Mouse (Mus musculus): ENCODE results near the gene Osbpl8. TPM values are rescaled to one million over a fixed set of nuclear protein-coding genes. Genes with fewer than 3 reads are reported as not detected.
"Not testable (repeated sequence)": the region's sequence is repeated elsewhere in the genome, so short reads cannot be mapped to it uniquely, and the experiment has no call there.

Gene Osbpl8
- polyA plus RNA-seq, 1 experiment from 2014 or later = 7.1 TPM

GRCm38 (mm10) chr10:111128493-111128892 is 36.1 kb upstream of the Osbpl8 start:
- 66% methylated on average over 3 of the region's 3 CpGs for WGBS
- Histone ChIP-seq H3K27ac (ENCODE audit: low read length) (no peak overlapping the region), H3K9me3 (ENCODE audit: low read length) (no peaks in the 10 kb centered on the region), H3K36me3 (ENCODE audit: insufficient read depth, low read length) (no peaks in the 10 kb centered on the region), H3K27me3 (ENCODE audit: insufficient read depth, low read length) (no peaks in the 10 kb centered on the region), H3K4me1 (ENCODE audit: insufficient read depth, low read length) (no peaks in the 10 kb centered on the region), H3K4me3 (ENCODE audit: low read length) (no peak overlapping the region), H3K9ac (replicated peaks; ENCODE audit: low read length) (no peak overlapping the region), H3K4me2 (replicated peaks; ENCODE audit: low read depth, low read length) (no peak overlapping the region)
- ATAC-seq (ENCODE audit: low FRiP score, low TSS enrichment) = no peak

GRCm38 (mm10) chr10:111129867-111130620 is 34.5 kb upstream of the Osbpl8 start:
- no peaks in the 10 kb centered on the region for H3K9me3 ChIP-seq (ENCODE audit: low read length)
- 73% methylated on average over 15 of the region's 15 CpGs for WGBS
- H3K27me3 ChIP-seq (ENCODE audit: insufficient read depth, low read length) = no peaks in the 10 kb centered on the region
- H3K4me3 ChIP-seq (ENCODE audit: low read length) = no peak overlapping the region
- no peaks in the 10 kb centered on the region for H3K4me1 ChIP-seq (ENCODE audit: insufficient read depth, low read length)
- no peak overlapping the region for H3K4me2 ChIP-seq (replicated peaks; ENCODE audit: low read depth, low read length)
- H3K36me3 ChIP-seq (ENCODE audit: insufficient read depth, low read length) = no peaks in the 10 kb centered on the region
- ATAC-seq (ENCODE audit: low FRiP score, low TSS enrichment) = no peak
- H3K9ac ChIP-seq (replicated peaks; ENCODE audit: low read length) = no peak overlapping the region
- no peak overlapping the region for H3K27ac ChIP-seq (ENCODE audit: low read length)

GRCm38 (mm10) chr10:111130872-111131271 is 33.7 kb upstream of the Osbpl8 start:
- Histone ChIP-seq H3K4me2 (replicated peaks; ENCODE audit: low read depth, low read length) (no peak overlapping the region), H3K27ac (ENCODE audit: low read length) (no peak overlapping the region), H3K4me1 (ENCODE audit: insufficient read depth, low read length) (no peaks in the 10 kb centered on the region), H3K9me3 (ENCODE audit: low read length) (no peaks in the 10 kb centered on the region), H3K4me3 (ENCODE audit: low read length) (no peak overlapping the region), H3K27me3 (ENCODE audit: insufficient read depth, low read length) (no peaks in the 10 kb centered on the region), H3K36me3 (ENCODE audit: insufficient read depth, low read length) (no peaks in the 10 kb centered on the region), H3K9ac (replicated peaks; ENCODE audit: low read length) (no peak overlapping the region)
- peak; percentile 60 for ATAC-seq (ENCODE audit: low FRiP score, low TSS enrichment)
- WGBS = 45% methylated on average over 3 of the region's 3 CpGs

- Histone ChIP-seq H3K9me3 (ENCODE audit: low read length) (no peaks in the 10 kb centered on the region), H3K27me3 (ENCODE audit: insufficient read depth, low read length) (no peaks in the 10 kb centered on the region), H3K4me1 (ENCODE audit: insufficient read depth, low read length) (no peaks in the 10 kb centered on the region), H3K36me3 (ENCODE audit: insufficient read depth, low read length) (no peaks in the 10 kb centered on the region), H3K27ac (ENCODE audit: low read length) (no peak overlapping the region), H3K4me2 (replicated peaks; ENCODE audit: low read depth, low read length) (no peak overlapping the region), H3K4me3 (ENCODE audit: low read length) (no peak overlapping the region), H3K9ac (replicated peaks; ENCODE audit: low read length) (no peak overlapping the region)
- 83% methylated on average over 5 of the region's 5 CpGs for WGBS
- ATAC-seq (ENCODE audit: low FRiP score, low TSS enrichment) = no peak
Observed at GRCm38 (mm10) chr10:111133271-111133670, 31.3 kb upstream of the Osbpl8 start.

- 70% methylated on average over 8 of the region's 8 CpGs for WGBS
- Histone ChIP-seq H3K4me2 (replicated peaks; ENCODE audit: low read depth, low read length) (no peak overlapping the region), H3K27ac (ENCODE audit: low read length) (peak overlapping the region; percentile 8; the same call in 1 of the 2 replicates), H3K36me3 (ENCODE audit: insufficient read depth, low read length) (no peaks in the 10 kb centered on the region), H3K4me3 (ENCODE audit: low read length) (no peak overlapping the region), H3K9ac (replicated peaks; ENCODE audit: low read length) (no peak overlapping the region), H3K27me3 (ENCODE audit: insufficient read depth, low read length) (no peaks in the 10 kb centered on the region), H3K4me1 (ENCODE audit: insufficient read depth, low read length) (no peaks in the 10 kb centered on the region), H3K9me3 (ENCODE audit: low read length) (no peaks in the 10 kb centered on the region)
- ATAC-seq (ENCODE audit: low FRiP score, low TSS enrichment) = 0 out of 2 replicates have a peak, but pooled peaks have one; percentile 39
Observed at GRCm38 (mm10) chr10:111133936-111134335, 30.6 kb upstream of the Osbpl8 start.

GRCm38 (mm10) chr10:111134412-111134957 is 30.1 kb upstream of the Osbpl8 start:
- H3K9me3 ChIP-seq (ENCODE audit: low read length) = no peaks in the 10 kb centered on the region
- no peak overlapping the region for H3K4me2 ChIP-seq (replicated peaks; ENCODE audit: low read depth, low read length)
- no peak overlapping the region for H3K9ac ChIP-seq (replicated peaks; ENCODE audit: low read length)
- H3K4me1 ChIP-seq (ENCODE audit: insufficient read depth, low read length) = peaks cover under 1% of the 10 kb centered on the region; the same call in 1 of the 2 replicates
- ATAC-seq (ENCODE audit: low FRiP score, low TSS enrichment) = no peak
- WGBS = 83% methylated on average over 9 of the region's 9 CpGs
- H3K36me3 ChIP-seq (ENCODE audit: insufficient read depth, low read length) = no peaks in the 10 kb centered on the region
- no peak overlapping the region for H3K27ac ChIP-seq (ENCODE audit: low read length)
- H3K27me3 ChIP-seq (ENCODE audit: insufficient read depth, low read length) = no peaks in the 10 kb centered on the region
- no peak overlapping the region for H3K4me3 ChIP-seq (ENCODE audit: low read length)

- H3K9me3 ChIP-seq (ENCODE audit: low read length); H3K4me1 ChIP-seq (ENCODE audit: insufficient read depth, low read length); H3K27ac ChIP-seq (ENCODE audit: low read length); H3K4me3 ChIP-seq (ENCODE audit: low read length); ATAC-seq (ENCODE audit: low FRiP score, low TSS enrichment); H3K4me2 ChIP-seq (replicated peaks; ENCODE audit: low read depth, low read length); H3K9ac ChIP-seq (replicated peaks; ENCODE audit: low read length); H3K27me3 ChIP-seq (ENCODE audit: insufficient read depth, low read length); H3K36me3 ChIP-seq (ENCODE audit: insufficient read depth, low read length): not testable (repeated sequence)
- 81% methylated on average over 5 of the region's 5 CpGs for WGBS
Observed at GRCm38 (mm10) chr10:111136306-111136705, 28.2 kb upstream of the Osbpl8 start.

- ATAC-seq (ENCODE audit: low FRiP score, low TSS enrichment) = no peak
- Histone ChIP-seq H3K9ac (replicated peaks; ENCODE audit: low read length) (no peak overlapping the region), H3K4me1 (ENCODE audit: insufficient read depth, low read length) (peaks cover 7% of the 10 kb centered on the region; the same call in 1 of the 2 replicates), H3K27me3 (ENCODE audit: insufficient read depth, low read length) (no peaks in the 10 kb centered on the region), H3K9me3 (ENCODE audit: low read length) (no peaks in the 10 kb centered on the region), H3K36me3 (ENCODE audit: insufficient read depth, low read length) (no peaks in the 10 kb centered on the region), H3K27ac (ENCODE audit: low read length) (no peak overlapping the region), H3K4me3 (ENCODE audit: low read length) (no peak overlapping the region), H3K4me2 (replicated peaks; ENCODE audit: low read depth, low read length) (no peak overlapping the region)
- 70% methylated on average over 4 of the region's 4 CpGs for WGBS
Observed at GRCm38 (mm10) chr10:111137905-111138304, 26.6 kb upstream of the Osbpl8 start.

- Histone ChIP-seq H3K36me3 (ENCODE audit: insufficient read depth, low read length) (no peaks in the 10 kb centered on the region), H3K27me3 (ENCODE audit: insufficient read depth, low read length) (no peaks in the 10 kb centered on the region), H3K4me1 (ENCODE audit: insufficient read depth, low read length) (peaks cover 7% of the 10 kb centered on the region; the same call in 1 of the 2 replicates), H3K9ac (replicated peaks; ENCODE audit: low read length) (no peak overlapping the region), H3K4me3 (ENCODE audit: low read length) (no peak overlapping the region), H3K4me2 (replicated peaks; ENCODE audit: low read depth, low read length) (no peak overlapping the region), H3K9me3 (ENCODE audit: low read length) (no peaks in the 10 kb centered on the region), H3K27ac (ENCODE audit: low read length) (peak overlapping the region; percentile 68; the same call in 1 of the 2 replicates)
- 69% methylated on average over 1 of the region's 1 CpGs for WGBS
- ATAC-seq (ENCODE audit: low FRiP score, low TSS enrichment) = peak; percentile 59; the same call in 1 of the 2 replicates
Observed at GRCm38 (mm10) chr10:111139170-111139569, 25.4 kb upstream of the Osbpl8 start.

- no peak overlapping the region for H3K4me2 ChIP-seq (replicated peaks; ENCODE audit: low read depth, low read length)
- ATAC-seq (ENCODE audit: low FRiP score, low TSS enrichment) = peak; percentile 70; the same call in 1 of the 2 replicates
Observed at GRCm38 (mm10) chr10:111139881-111140280, 24.7 kb upstream of the Osbpl8 start.

More at GRCm38 (mm10) chr10:111139881-111140280, 24.7 kb upstream of the Osbpl8 start:
- no peak overlapping the region for H3K9ac ChIP-seq (replicated peaks; ENCODE audit: low read length)
- peaks cover 7% of the 10 kb centered on the region; the same call in 1 of the 2 replicates for H3K4me1 ChIP-seq (ENCODE audit: insufficient read depth, low read length)
- H3K9me3 ChIP-seq (ENCODE audit: low read length) = no peaks in the 10 kb centered on the region
- peak overlapping the region; percentile 65; the same call in 1 of the 2 replicates for H3K27ac ChIP-seq (ENCODE audit: low read length)
- no peak overlapping the region for H3K4me3 ChIP-seq (ENCODE audit: low read length)
- no peaks in the 10 kb centered on the region for H3K36me3 ChIP-seq (ENCODE audit: insufficient read depth, low read length)
- 53% methylated on average over 5 of the region's 5 CpGs for WGBS
- no peaks in the 10 kb centered on the region for H3K27me3 ChIP-seq (ENCODE audit: insufficient read depth, low read length)

Data from kidney, embryonic 16.5 days (tissue).